Mouse (Mus musculus) midbrain, embryonic 16.5 days (tissue): ENCODE measurements around the gene Lef1. TPM values are rescaled to one million over a fixed set of nuclear protein-coding genes. Genes with fewer than 3 reads are reported as not detected.

Experiments used
- ATAC-seq: fragments of 200-750 bp; cut with Nextera tagmentation; 2 replicates; pipeline ENCODE4 v1.8.0; 2017; ENCODE audit warnings: moderate TSS enrichment
- H3K27ac ChIP-seq: fragments of 300-500 bp; sonication (generic); 2 replicates; pipeline ENCODE4 v1.5.1; 2014; ENCODE audit warnings: mild to moderate bottlenecking, low read length, mixed read lengths
- H3K27me3 ChIP-seq: fragments of 300-500 bp; sonication (generic); 2 replicates; pipeline ENCODE4 v1.6.1; 2014; ENCODE audit warnings: low read depth, low read length, mixed read lengths; ENCODE audit not compliant: control insufficient read depth, insufficient read depth
- H3K36me3 ChIP-seq: fragments of 300-500 bp; sonication (generic); 2 replicates; pipeline ENCODE4 v1.6.1; 2014; ENCODE audit warnings: mild to moderate bottlenecking, low read length, moderate library complexity, mixed read lengths; ENCODE audit not compliant: control insufficient read depth, insufficient read depth
- H3K4me1 ChIP-seq: fragments of 300-500 bp; sonication (generic); 2 replicates; pipeline ENCODE4 v1.6.1; 2014; ENCODE audit warnings: mild to moderate bottlenecking, low read length, mixed read lengths; ENCODE audit not compliant: control insufficient read depth, insufficient read depth
- H3K4me2 ChIP-seq: fragments of 300-500 bp; sonication (generic); 2 replicates; pipeline ENCODE4 v1.6.1; 2014; ENCODE audit warnings: mild to moderate bottlenecking, low read length, mixed read lengths
- H3K4me3 ChIP-seq: fragments of 300-500 bp; sonication (generic); 2 replicates; pipeline ENCODE4 v1.5.1; 2014; ENCODE audit warnings: low read depth, mild to moderate bottlenecking, low read length, moderate library complexity, mixed read lengths
- H3K9ac ChIP-seq: fragments of 300-500 bp; sonication (generic); 2 replicates; pipeline ENCODE4 v1.6.1; 2014; ENCODE audit warnings: low read depth, low read length, mixed read lengths
- H3K9me3 ChIP-seq: fragments of 300-500 bp; sonication (generic); replicated peaks from 2 replicates; pipeline ENCODE4 v1.6.1; 2014; ENCODE audit warnings: mild to moderate bottlenecking, low read length, mixed read lengths; ENCODE audit not compliant: control insufficient read depth, poor library complexity, severe bottlenecking
- WGBS: fragments of 180-500 bp; shearing (Covaris S2); extraction: QIAGEN DNeasy Blood & Tissue Kit; methylation state at CpG from one replicate; pipeline ENCODE4 v1.1.7; 2014; 5-methylcytosine and 5-hydroxymethylcytosine counted together
- polyA plus RNA-seq: library from polyadenylated mRNA; unstranded; fragments of >200 nt; fragmentation: Nextera tagmentation; extraction: Ambion mirVana; gene quantifications from 2 replicates; pipeline ENCODE4 v1.2.1, GENCODE M21; 2015

Gene Lef1
- 67.6 and 81.3 TPM in 2 replicates for polyA plus RNA-seq

- peak within 1 kb of the TSS; percentile 79 for H3K9ac ChIP-seq
- H3K4me3 ChIP-seq = peak within 1 kb of the TSS; percentile 70
- no peaks in the 10 kb centered on the region for H3K9me3 ChIP-seq
- peaks cover 34% of the 10 kb centered on the region for H3K4me1 ChIP-seq
- H3K27ac ChIP-seq = peak within 1 kb of the TSS; percentile 89
- H3K27me3 ChIP-seq = no peaks in the 10 kb centered on the region
- no peaks in the 10 kb centered on the region for H3K36me3 ChIP-seq
- H3K4me2 ChIP-seq = peak within 1 kb of the TSS; percentile 81
- WGBS = under 1% methylated on average over 59 of the region's 69 CpGs
- ATAC-seq = peak; percentile 58
Measured at GRCm38 (mm10) chr3:131110191-131111150, at the start of gene Lef1. Lef1 (plus strand) TSS chr3:131110471.

DNA sequence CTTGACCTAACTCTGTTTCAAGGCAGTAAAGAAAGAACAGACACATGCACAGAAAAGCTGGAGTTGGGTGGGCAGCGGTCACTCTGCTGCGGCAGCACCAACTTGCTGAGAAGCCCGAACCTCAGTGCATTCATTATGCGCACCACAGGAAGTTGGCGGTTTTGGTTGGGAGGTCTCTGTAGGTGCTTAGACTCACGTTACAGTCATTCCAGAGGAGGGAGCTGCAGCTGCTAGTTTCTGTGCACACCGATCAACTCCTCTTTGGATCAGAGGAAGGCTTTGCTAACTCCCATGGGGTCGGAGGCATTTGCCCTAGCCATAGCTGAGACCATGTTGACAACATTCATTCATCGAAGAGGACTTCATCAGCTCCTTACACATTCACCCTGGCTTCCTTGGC lies 45.3 kb upstream of the Lef1 start:
- H3K4me2 ChIP-seq = no peak overlapping the region
- no peaks in the 10 kb centered on the region for H3K27me3 ChIP-seq
- no peak for ATAC-seq
- no peak overlapping the region for H3K4me3 ChIP-seq
- H3K36me3 ChIP-seq = no peaks in the 10 kb centered on the region
- H3K27ac ChIP-seq = no peak overlapping the region
- no peak overlapping the region for H3K9ac ChIP-seq
- H3K4me1 ChIP-seq = 0 out of 2 replicates have a peak, but pooled peaks cover 2% of the 10 kb centered on the region
- WGBS = 82% methylated on average over 9 of the region's 9 CpGs
- no peaks in the 10 kb centered on the region for H3K9me3 ChIP-seq

GRCm38 (mm10) chr3:131066171-131066570 lies 44.1 kb upstream of the Lef1 start:
- Histone ChIP-seq H3K27ac (no peak overlapping the region), H3K9me3 (no peaks in the 10 kb centered on the region), H3K9ac (no peak overlapping the region), H3K4me1 (0 out of 2 replicates have a peak, but pooled peaks cover 2% of the 10 kb centered on the region), H3K4me2 (no peak overlapping the region), H3K27me3 (no peaks in the 10 kb centered on the region), H3K4me3 (no peak overlapping the region), H3K36me3 (no peaks in the 10 kb centered on the region)
- no peak for ATAC-seq
- 22% methylated on average over 8 of the region's 8 CpGs for WGBS

DNA sequence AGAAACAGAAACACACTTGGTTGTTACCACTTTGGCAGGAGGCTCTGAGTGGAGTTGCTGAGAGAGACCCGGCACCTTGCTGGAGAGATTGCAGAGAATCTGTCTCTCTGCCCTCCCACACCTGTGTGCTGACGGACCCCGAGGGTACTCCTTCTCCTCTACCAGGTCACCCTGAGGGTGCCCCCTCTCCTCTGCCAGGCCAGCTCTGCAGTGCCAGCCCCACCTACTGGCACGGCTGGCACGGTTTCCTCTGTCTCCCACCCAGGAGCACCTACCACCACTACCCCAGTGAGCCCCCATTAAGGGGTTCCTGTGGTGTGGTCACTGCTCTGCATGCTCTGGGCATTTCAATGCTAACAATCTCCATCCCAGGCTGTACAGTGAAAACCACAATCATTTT lies 42.3 kb upstream of the Lef1 start:
- WGBS = 96% methylated on average over 5 of the region's 5 CpGs
- Histone ChIP-seq H3K27me3 (no peaks in the 10 kb centered on the region), H3K9me3 (no peaks in the 10 kb centered on the region), H3K36me3 (no peaks in the 10 kb centered on the region), H3K27ac (no peak overlapping the region), H3K4me2 (no peak overlapping the region), H3K4me1 (0 out of 2 replicates have a peak, but pooled peaks cover 2% of the 10 kb centered on the region), H3K4me3 (no peak overlapping the region), H3K9ac (no peak overlapping the region)
- ATAC-seq = no peak; the same call in 1 of the 2 replicates

DNA sequence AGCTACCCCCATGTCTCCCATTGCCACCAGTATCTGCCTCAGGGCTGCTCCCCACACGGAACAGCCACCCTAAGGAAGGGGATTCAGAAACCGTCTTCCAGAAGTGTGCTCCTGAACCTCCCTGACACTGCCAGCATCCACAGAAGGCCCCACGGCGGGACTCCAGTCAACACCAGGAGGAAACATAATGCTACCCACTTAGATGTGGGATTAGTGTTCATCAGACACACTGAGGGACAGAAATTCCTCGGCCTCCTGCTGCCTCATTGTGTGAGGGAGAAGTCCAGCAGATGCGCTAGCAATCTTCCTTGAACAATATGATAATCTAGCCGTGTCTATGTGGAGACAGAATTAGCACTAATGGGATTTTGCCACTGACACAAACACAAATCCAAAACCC lies 40.1 kb upstream of the Lef1 start:
- H3K9me3 ChIP-seq = no peaks in the 10 kb centered on the region
- no peak overlapping the region for H3K4me3 ChIP-seq
- no peak overlapping the region for H3K27ac ChIP-seq
- H3K9ac ChIP-seq = no peak overlapping the region
- no peak for ATAC-seq
- no peak overlapping the region for H3K4me2 ChIP-seq
- no peaks in the 10 kb centered on the region for H3K27me3 ChIP-seq
- WGBS = 15% methylated on average over 7 of the region's 7 CpGs
- H3K4me1 ChIP-seq = 0 out of 2 replicates have a peak, but pooled peaks cover 2% of the 10 kb centered on the region
- no peaks in the 10 kb centered on the region for H3K36me3 ChIP-seq

GRCm38 (mm10) chr3:131072661-131073060 lies 37.6 kb upstream of the Lef1 start:
- no peaks in the 10 kb centered on the region for H3K4me1 ChIP-seq
- no peaks in the 10 kb centered on the region for H3K9me3 ChIP-seq
- ATAC-seq = no peak
- no peak overlapping the region for H3K4me2 ChIP-seq
- H3K9ac ChIP-seq = no peak overlapping the region
- H3K27me3 ChIP-seq = no peaks in the 10 kb centered on the region
- H3K27ac ChIP-seq = no peak overlapping the region
- 31% methylated on average over 4 of the region's 4 CpGs for WGBS
- H3K36me3 ChIP-seq = no peaks in the 10 kb centered on the region
- no peak overlapping the region for H3K4me3 ChIP-seq

GRCm38 (mm10) chr3:131073946-131074345 lies 36.3 kb upstream of the Lef1 start:
- 81% methylated on average over 4 of the region's 4 CpGs for WGBS
- Histone ChIP-seq H3K4me1 (no peaks in the 10 kb centered on the region), H3K36me3 (no peaks in the 10 kb centered on the region), H3K9me3 (no peaks in the 10 kb centered on the region), H3K4me2 (no peak overlapping the region), H3K27me3 (no peaks in the 10 kb centered on the region), H3K4me3 (no peak overlapping the region), H3K9ac (no peak overlapping the region), H3K27ac (no peak overlapping the region)
- ATAC-seq = no peak

DNA sequence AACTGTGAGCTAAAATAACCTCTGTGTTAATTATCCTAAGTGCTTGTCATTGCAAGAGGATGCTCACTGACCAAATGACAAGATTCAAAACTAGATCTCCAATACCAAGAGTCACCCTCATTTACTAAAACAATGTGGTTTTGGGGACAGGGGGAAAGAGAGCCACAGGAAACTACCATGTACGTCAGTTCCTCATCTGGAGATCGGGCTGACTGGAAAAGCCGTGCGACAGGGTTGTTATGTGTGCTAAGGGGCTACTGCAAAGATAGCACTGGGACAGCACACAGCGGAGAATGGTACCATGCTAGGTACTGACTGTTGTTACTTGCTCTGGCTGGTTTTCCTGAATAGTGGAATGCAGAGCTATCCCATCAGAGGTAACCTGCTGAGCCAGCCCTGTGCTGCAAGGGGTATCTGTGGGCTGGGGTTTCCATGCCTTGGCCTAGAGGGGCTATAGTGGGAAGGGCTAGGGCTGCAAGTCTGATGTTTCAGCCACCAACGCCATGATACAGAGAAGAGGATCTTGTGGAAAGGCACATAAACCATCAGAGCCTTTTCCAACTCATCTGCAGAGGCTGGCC lies 32.1 kb upstream of the Lef1 start:
- Histone ChIP-seq H3K9ac (no peak overlapping the region), H3K27me3 (no peaks in the 10 kb centered on the region), H3K4me3 (no peak overlapping the region), H3K4me2 (no peak overlapping the region), H3K9me3 (no peaks in the 10 kb centered on the region), H3K36me3 (no peaks in the 10 kb centered on the region), H3K27ac (peak overlapping the region; percentile 4), H3K4me1 (0 out of 2 replicates have a peak, but pooled peaks cover 4% of the 10 kb centered on the region)
- peak; percentile 62; the same call in 1 of the 2 replicates for ATAC-seq
- WGBS = 84% methylated on average over 6 of the region's 6 CpGs

DNA sequence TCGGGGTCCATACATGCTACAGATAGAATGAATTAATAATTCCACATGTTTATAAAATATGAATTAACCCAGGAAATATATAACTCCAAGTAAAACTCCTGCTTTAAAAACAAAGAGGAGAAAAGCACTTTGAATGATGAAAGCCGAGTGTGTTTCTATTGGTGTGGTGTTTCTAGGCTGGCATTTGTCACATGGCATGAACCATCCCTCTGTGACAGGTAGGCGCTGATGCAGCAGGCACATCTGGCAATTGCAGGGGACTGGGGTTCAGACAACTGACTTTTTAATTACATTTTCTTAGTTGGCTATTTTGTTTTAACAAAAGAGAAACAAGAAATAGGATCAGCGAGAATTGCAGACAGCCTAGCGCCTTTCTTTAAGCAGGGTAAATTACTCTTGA lies 31.6 kb upstream of the Lef1 start:
- no peaks in the 10 kb centered on the region for H3K27me3 ChIP-seq
- 47% methylated on average over 5 of the region's 5 CpGs for WGBS
- H3K9ac ChIP-seq = no peak overlapping the region
- H3K36me3 ChIP-seq = no peaks in the 10 kb centered on the region
- H3K9me3 ChIP-seq = no peaks in the 10 kb centered on the region
- H3K4me3 ChIP-seq = no peak overlapping the region
- no peak overlapping the region for H3K4me2 ChIP-seq
- H3K4me1 ChIP-seq = 0 out of 2 replicates have a peak, but pooled peaks cover 4% of the 10 kb centered on the region
- peak overlapping the region; percentile 41 for H3K27ac ChIP-seq
- ATAC-seq = peak; percentile 58; the same call in 1 of the 2 replicates
